Mouse (Mus musculus): ENCODE results near the gene Cdc34.

DNA sequence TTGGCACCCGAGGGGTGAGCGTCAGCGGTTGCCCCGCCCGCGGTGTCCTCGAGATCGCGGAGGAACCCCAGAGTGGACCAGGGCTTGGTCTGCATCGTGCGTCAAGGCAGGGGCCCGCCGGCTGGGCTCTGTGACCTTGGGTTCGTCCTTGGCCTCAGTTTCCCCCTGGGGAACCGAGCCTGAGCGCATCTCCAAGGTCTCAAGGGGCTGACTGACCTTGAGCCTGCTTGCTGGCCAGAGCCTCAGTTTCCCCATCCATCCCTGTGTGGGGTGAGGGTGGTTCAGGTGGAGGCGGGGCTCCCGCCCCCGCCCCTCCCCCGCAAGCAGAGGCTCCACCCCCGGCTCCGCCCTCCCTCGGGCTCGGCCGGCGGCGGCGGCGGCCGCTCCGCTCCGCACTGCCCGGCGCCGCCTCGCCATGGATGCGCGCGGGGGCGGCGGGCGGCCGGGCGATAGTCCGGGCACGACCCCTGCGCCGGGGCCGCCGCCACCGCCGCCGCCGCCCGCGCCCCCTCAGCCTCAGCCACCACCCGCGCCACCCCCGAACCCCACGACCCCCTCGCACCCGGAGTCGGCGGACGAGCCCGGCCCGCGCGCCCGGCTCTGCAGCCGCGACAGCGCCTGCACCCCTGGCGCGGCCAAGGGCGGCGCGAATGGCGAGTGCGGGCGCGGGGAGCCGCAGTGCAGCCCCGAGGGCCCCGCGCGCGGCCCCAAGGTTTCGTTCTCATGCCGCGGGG, 34.4 kb downstream of the Cdc34 start, which contains the start of gene Hcn2:
- TF ChIP-seq TAL1 (IDR thresholded peaks at IDR 0.05; ENCODE audit: low read length) (no peak), GATA1 (IDR thresholded peaks at IDR 0.05; ENCODE audit: low read length) (no peak)
